Mouse (Mus musculus): ENCODE measurements at regions not wholly inside any gene's neighbourhood (a gene's known extent, or its start where the extent isn't known, plus 50 kb on each side); places are given as distances from the start of the nearest gene placed in this dataset.
A peak's percentile ranks its signal among the peaks of the same experiment; 100 is the strongest.
"Not testable (repeated sequence)": the region's sequence is repeated elsewhere in the genome, so short reads cannot be mapped to it uniquely, and the experiment has no call there.

GRCm38 (mm10) chr13:26457487-26458253, 312.3 kb downstream of the Hdgfl1 start:
- DNase-seq (ENCODE audit: low spot score): peak; percentile 25

DNA sequence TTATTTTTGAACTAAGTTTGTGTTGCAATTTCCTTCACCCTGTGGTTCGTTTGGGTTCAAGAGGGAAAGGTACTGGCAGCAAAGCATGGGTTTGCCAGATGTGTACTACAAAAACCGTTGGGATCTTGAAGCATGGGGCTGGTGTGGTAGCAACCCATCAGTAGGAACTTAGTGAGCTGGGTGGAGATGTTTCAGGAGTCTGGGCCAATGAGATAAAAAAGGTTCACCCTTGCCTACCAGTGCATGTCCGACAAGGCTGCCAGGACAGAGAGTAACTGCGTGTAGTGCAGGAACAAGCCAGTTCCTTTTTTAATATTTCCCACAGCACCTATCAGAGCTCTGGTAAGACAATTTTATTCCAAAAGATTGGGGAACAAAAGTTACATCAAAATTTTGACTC, 343.3 kb downstream of the Hdgfl1 start:
- no peak for DNase-seq (ENCODE audit: low spot score)

GRCm38 (mm10) chr13:26424513-26424912, 345.5 kb downstream of the Hdgfl1 start:
- no peak for DNase-seq (ENCODE audit: low spot score)

DNA sequence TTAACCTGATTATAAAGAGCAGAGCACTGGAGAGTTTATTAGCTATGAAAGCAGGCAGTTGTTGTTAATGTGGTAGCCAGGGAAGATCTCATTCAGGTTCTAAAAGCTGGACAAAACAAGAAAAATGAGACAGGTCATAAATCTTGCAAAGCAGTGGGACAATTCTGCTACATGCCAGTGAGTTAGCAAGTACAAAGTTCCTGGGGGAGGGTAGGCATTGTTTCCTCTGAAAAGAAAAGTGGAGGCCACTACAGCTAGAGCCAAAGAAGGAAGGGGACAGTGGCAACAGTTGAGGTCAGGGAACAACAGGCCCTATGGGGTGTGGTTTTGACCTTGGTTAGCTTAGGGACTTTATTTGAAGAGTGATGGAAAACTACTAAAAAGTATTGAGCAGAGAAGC, 364.2 kb downstream of the Hdgfl1 start:
- DNase-seq (ENCODE audit: low spot score): peak; percentile 45

DNA sequence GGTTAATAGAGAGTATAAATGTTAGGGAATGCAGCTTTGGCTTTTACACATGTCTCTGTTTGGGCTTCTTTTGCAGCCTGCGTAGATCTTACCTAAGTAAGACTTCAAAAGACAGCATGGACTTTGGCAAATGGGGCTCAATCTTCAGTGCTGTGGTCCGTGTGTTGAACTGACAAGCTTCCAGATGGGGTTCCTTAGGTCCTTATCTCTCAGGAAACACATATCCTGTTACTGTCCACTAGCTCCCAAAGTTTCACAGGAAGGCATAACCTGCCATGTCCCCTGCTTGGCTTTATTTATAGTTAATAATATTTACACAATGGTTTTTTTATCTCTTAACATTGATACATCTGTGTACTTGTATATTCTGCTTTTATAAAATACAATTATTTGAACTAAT, 365.3 kb downstream of the Hdgfl1 start:
- DNase-seq (ENCODE audit: low spot score): no peak

DNA sequence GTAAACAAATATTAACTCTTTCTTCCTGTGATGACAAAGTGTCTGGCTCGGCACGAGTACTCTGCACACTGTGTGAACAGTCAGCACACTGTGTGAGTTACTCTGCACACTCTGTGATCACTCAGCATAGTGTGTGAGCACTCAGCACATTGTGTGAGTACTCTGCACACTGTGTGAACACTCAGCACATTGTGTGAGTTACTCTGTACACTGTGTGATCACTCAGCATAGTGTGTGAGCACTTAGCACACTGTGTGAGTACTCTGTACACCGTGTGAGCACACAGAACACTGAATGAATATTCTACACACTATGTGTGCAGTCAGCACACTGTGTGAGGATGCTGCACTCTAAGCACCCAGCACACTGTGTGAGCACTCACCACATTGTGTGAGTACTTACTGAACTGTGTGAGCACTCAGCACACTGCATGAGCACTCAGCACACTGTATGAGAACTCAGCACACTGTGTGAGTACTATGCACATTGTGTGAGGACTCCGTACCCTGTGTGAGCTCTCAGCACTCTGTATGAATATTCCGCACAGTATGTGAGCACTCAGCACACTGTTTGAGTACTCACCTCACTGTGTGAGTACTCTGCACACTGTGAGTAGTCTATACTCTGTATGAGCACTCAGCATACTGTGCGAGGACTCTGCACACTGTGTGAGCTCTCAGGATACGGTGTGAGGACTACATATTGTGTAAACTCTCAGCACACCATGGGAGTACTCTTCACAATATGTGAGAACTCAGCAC, 381.9 kb downstream of the Hdgfl1 start:
- DNase-seq (ENCODE audit: low spot score): no peak

GRCm38 (mm10) chr13:26382631-26383030, 387.3 kb downstream of the Hdgfl1 start:
- DNase-seq (ENCODE audit: low spot score): no peak

GRCm38 (mm10) chr13:26382154-26382553, 387.8 kb downstream of the Hdgfl1 start:
- DNase-seq (ENCODE audit: low spot score): no peak

DNA sequence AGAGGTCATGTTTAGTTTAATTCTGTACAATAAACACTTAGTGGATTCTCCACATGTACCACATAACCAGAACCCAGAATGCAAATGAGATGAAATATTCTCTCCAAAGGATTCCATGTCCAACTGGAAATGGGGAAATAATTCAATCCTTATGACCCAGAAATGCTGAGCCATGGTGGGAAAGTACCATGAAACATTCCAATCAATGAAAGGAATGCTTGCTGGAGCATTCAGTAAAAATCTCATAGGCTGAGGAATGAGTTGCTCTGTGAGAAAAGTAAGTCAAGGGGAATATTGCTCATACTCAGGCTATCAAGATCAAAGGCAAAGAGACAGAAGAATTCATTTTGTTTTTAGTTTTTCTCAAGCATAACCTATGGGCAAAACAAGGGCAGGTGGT, 394.4 kb downstream of the Hdgfl1 start:
- no peak for DNase-seq (ENCODE audit: low spot score)

GRCm38 (mm10) chr13:26365911-26366310, 404.1 kb downstream of the Hdgfl1 start:
- DNase-seq (ENCODE audit: low spot score): not testable (repeated sequence)

DNA sequence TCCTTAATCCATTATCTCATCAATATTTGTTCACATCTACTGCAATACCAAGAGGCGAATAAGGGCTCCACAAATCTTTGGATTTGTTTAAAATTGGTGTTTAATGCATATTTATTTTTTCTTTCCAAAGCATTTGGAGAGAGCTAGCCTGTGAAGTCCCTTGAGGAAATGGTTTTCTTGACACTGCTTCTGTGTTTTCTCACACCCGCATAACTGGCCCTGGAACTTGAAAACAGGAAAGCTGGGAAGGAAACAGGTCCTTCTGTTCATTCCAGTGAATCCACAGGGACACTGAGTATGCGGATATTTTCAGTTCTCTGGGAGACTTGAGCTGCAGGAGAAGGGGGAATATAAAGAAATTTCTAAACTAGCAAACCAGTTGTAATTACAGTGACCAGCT, 413.6 kb downstream of the Hdgfl1 start:
- peak; percentile 33 for DNase-seq (ENCODE audit: low spot score)

DNA sequence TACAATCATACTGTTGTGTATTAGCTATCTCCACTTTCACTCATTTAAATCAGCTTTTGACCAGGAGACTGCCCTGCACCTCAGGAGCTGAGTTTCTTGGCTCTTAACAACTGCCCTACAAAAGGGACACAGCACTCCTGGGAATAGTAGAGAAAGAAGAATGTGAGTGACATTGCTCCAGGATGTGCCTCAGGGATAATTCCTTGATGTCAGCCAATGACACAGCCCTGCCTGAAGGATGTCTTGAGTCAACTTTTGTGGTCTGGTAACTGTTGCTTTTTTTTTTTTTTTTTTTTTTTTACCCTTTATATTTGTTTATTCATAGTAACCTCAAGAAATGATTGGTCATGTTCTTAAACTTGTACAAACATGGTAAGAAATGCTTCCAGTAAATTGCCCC, 415.5 kb downstream of the Hdgfl1 start:
- no peak for DNase-seq (ENCODE audit: low spot score)

GRCm38 (mm10) chr13:26350510-26350909, 419.5 kb downstream of the Hdgfl1 start:
- DNase-seq (ENCODE audit: low spot score): no peak

DNA sequence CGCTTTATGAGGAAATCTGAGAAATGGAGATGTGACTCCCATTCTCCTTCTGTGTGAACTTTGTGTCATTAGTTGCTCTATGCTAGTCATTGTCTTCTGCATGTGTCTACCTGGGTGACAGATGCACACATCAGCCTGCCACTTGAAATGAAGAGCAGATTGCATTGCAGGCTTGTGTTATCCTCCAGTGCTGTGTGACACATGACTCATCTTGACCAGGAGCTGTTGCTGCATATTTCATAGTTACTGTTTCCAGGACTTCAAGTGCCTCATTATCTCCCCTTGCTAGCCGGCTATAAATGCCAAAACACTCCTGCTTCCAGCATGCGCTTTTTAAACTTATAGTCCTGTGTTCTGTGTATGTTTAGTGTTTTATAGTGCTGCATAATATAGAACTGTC, 431.2 kb downstream of the Hdgfl1 start:
- no peak for DNase-seq (ENCODE audit: low spot score)

GRCm38 (mm10) chr13:26325066-26325465, 444.9 kb downstream of the Hdgfl1 start:
- DNase-seq (ENCODE audit: low spot score): no peak

DNA sequence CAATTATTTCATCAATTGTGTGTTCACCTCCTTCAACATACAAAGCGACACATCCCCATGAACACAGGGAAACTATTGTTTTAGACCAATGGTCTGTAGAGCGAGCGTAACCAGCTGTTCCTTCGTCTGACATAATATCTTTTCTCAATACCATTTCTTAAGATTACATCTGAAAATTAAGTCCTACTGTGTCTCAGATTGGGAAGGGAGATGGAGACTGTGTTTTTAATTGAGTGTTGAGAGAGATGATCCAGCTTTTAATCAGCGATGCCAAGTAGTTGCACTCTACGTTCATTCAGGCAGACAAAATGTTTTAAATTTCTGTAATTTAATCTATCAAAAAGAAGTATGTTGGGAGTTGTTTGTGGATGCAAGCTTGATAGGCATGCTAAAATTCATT, 445.3 kb downstream of the Hdgfl1 start:
- DNase-seq (ENCODE audit: low spot score): no peak

DNA sequence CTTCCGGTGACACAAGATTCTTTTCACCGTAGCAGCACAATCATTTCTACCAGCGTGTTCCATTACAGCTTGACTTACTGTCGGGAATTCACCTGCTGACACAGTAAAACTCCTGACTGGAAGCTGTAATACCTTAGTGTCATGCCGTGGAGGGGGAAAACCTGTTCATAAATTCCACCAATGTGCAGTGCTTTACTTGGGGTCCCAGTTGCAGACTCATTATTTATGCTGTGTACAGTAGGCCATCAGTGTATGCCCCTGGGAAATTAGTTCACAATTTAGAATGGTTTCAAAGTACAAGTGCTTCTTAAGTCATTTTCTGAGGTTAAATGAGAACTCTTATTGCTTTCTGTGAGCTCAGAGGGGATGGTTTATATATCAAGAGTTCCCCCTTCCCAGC, 451.4 kb downstream of the Hdgfl1 start:
- no peak for DNase-seq (ENCODE audit: low spot score)

GRCm38 (mm10) chr13:26312246-26313010, 457.5 kb downstream of the Hdgfl1 start:
- peak; percentile 13 for DNase-seq (ENCODE audit: low spot score)

DNA sequence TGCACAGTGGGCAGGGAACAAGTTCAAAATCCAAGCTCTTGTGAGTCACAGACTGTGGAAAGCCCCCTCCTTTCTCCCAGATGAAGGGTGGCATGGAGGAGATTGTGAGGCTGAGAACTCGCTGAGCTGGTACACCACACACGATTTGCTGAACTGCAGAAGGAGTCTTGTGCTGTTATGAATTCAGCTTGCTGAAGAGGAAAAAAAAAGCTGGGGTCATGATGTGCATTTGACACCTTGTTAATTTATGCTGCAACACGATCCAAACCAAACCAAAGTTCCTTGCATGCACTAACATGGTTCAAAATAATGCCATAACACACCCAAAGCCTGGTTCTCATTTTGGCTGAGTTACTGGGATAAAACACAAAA, 485.9 kb downstream of the Hdgfl1 start:
- DNase-seq (ENCODE audit: low spot score): no peak

- no peak for DNase-seq (ENCODE audit: low spot score)
Measured at GRCm38 (mm10) chr13:26283397-26284072, 486.4 kb downstream of the Hdgfl1 start.

- DNase-seq (ENCODE audit: low spot score): no peak
Measured at GRCm38 (mm10) chr13:26282291-26282690, 487.7 kb downstream of the Hdgfl1 start.

DNA sequence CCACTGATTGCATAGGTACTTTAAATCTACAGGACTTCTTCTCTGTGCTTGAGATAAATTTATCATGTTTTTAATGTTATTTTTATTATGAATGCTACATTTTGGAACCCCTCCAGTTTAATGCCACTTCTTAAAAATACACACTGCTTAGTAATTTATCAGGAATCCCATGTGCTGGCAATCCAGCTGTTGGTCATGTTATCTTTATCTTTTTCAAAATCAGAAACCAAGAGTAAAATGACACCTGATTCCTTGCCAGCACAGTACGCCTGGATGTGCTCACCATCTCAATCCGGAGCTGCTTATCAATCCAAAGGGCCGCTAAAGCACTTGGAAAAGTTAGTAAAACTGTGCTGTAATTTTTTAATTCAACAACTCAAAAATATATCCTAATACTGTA, 497.1 kb downstream of the Hdgfl1 start:
- DNase-seq (ENCODE audit: low spot score): no peak
